Mouse (Mus musculus) T-helper 2 cell (primary cell): ENCODE measurements around the gene Dpagt1.
"Not testable (repeated sequence)": the region's sequence is repeated elsewhere in the genome, so short reads cannot be mapped to it uniquely, and the experiment has no call there.

Experiments
- in situ Hi-C: fragments of 300-600 bp; cut with MboI, MseI; formaldehyde crosslinking; loops from one replicate; pipeline ENCODE4 v1.15.1; 2025; ENCODE audit warnings: high pct_unique_total_duplicates

Gene Dpagt1

DNA sequence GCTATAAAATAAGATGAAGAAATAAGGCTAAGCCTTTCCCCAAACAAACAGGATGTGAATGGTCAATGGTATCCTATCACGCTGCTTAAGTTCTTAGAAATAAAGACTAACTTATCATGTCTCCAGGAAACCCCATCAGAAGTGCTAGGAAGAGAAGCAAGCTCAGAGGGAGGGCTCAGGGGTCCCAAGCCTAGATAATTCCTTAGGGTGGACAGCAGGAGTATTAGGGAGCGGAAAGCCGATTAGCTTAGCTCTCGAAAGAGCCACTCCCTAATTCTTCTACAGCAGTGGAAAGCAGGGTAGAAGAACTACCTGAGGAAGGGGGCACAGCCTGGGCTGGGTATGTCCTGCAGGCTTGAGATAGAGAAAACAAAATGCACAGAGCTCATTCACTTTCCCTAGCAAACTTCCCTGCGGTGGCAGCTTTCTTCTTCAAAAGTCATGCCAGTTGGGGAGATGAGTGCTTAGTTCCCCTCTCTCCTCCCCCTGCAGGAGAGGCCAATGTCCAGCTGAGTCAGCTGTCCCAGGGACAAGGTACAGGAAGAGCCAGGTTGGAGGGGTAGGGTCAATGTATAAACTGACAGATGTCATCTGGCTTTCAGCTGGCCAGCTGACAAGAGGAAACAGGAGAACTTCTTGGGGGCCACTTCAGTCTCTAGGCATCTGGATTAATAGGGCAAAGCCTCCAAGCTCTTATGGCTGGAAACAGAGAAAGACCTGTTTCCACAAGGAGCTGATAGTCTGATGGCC is 7.6 kb upstream of the Dpagt1 start:
- in situ Hi-C loops: no loop called here

DNA sequence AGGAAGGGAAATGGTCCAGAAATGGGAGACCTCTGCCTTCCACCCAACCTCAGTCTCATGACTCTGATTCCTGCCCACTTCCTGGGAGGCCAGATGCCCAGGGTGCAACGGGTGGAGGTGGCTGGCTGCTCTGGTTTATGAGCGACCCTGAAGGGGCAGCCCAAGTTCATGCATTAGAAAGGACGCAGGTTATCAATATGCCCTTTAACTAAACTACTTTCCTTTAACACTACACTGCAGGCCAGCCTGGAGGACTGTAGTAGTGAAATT is 7.1 kb upstream of the Dpagt1 start:
- in situ Hi-C loops: no loop called here

DNA sequence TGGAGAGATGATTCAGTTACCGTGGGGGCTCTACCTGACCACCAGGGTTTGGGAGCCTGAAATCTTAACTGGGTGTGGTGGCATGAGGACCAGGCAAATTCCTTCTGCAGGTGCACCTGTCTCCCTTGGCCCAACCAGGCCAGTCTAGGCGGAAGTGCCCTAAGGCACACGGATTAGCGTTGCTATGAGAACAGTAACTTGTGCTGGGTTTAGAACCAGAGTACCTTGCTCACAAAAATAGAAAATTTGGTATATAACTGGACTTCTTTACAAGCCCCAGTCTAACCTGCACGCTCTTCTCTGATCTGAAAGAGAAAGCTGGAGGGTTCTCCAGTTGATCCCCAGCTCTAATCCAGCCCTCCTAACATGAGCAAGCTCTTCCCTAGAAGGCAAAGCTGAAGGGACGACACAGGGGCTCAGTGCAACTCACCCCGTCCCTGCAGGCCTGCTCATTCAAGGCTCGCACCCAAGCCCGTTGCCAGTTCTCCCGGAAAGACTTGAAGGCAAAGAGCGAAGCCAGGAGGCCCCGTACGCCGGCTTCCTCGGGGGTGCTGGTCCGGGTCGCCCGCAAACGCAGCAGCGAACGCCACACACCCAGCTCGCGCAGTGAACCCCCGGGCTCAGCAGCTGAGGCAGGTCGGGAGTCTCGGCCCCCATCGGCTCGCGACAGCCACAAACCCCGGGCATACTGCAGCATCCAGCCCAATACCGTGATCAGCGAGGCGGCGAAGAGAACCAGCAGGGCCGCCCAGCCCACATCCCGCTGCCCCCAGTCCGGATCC is 6.5 kb upstream of the Dpagt1 start:
- in situ Hi-C loops: no loop called here

DNA sequence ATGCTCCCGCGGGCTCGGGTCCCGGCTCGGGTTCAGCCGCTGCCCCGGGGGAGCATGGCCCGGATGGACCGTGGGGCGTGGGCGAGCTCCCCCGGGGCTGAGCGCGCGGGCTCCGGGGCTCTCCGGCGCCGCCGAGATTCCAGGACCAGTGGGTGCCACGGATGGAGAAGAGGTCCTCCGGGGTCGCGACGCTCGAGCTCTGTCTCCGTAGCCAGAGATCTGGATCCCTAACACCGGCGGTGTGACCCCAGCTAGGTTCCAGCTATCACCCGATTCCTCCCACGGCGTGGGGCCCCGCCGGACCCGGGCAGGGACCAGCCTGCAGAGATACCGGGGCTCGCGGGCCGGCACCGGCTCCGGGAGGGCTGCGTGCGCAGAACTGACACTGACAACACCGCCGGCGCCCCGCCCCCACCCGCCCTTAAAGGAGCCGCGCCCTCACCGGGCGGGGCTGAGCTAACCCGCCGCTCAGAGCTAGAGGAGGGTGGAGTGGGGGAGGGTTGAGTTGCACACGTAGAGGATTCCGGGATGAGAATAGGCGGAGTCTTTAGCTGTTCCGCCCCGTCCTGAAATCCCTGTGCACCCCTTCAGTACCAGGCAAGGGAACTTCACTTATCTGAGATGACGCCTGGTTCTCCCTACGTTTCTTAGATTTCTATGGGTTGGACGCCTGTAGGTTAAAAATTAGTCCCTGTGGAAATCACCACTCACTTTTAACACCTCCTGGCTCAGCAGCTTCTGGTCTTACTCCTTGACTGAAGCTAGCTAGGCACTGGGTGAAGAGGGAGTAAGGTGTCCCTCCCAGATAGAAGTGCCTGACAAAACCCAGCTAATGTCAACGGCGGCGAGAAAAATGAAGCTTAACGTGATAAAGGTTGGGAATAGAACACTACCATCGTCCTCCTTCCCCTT is 5.7 kb upstream of the Dpagt1 start, which contains the start of gene C2cd2l:
Gene C2cd2l (minus strand): TSS at position 399 of the 912 bp plus-strand sequence.
- in situ Hi-C loops: no loop called here

DNA sequence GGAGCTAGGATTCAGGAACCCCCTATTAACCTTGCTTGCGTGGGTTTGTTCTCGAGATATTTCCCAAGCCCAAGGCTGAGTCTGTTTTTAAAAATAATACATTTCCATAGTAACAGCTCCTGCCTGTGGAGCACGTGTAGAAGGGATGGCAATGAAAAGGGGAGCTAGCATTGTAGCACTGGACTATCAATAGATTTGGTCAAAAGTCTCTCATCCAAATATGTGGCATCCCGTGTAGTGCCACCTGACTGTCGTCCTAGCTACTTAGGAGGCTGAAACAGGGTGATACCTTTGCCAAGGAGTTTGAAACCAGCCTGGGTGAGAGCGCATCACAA is 5.1 kb upstream of the Dpagt1 start:
- in situ Hi-C loops: no loop called here

DNA sequence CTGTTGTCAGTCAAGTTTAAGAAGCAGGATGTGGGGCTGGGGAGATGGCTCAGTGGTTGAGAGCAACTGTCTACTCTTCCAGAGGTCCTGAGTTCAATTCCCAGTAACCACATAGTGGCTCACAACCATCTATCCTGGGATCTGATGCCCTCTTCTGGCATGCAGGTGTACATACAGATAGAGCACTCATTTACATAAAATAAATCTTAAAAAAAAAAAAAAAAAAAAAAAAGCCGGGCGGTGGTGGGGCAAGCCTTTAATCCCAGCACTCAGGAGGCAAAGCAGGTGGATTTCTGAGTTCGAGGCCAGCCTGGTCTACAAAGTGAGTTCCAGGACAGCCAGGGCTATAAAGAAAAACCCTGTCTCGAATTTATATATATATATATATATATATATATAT is 2.2 kb upstream of the Dpagt1 start:
- in situ Hi-C loops: not testable (repeated sequence)

DNA sequence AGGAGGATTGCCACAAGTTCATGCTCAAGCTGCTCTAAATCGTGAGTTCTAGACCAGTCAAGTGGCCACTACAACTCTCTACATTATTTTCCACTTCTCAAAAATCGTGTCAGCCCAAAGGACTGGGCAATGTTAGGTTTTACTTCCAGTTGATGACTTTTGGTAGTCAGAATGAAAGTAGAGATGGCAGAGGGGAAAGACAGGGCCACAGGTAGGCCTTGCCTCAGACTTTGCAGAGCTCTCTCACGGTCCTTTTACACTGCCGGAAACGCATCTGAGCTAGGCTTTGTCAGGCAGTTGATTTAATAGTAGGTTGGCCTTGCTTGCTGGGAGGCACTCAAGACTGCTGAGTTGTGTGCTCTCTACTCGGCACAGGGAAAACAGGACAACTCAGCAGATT is 1.7 kb upstream of the Dpagt1 start:
- in situ Hi-C loops: no loop called here

DNA sequence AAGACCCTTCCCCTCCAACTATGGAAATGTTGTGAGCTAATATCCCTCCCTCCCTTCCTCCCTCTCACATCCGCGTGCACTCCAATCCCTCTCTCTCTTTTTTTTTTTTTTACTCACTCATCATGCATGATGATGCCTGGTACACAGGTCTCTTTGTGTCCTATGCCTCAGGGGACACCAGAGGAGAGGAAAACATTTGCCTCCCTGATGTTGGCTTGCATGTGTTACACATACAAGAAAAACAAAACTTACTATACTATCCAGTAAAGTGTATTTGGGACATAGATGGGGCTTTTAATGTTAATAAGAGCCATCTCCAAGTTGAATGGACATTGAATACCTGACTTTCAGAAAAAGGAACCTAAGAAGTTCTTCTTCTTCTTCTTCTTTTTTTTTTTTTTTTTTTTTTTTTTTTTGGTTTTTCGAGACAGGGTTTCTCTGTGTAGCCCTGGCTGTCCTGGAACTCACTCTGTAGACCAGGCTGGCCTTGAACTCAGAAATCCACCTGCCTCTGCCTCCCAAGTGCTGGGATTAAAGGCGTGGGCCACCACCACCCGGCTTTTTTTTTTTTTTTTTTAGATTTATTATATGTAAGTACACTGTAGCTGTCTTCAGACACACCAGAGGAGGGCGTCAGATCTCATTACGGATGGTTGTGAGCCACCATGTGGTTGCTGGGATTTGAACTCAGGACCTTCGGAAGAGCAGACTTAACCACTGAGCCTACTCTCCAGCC is 619 bp upstream of the Dpagt1 start:
- in situ Hi-C loops: not testable (repeated sequence)

DNA sequence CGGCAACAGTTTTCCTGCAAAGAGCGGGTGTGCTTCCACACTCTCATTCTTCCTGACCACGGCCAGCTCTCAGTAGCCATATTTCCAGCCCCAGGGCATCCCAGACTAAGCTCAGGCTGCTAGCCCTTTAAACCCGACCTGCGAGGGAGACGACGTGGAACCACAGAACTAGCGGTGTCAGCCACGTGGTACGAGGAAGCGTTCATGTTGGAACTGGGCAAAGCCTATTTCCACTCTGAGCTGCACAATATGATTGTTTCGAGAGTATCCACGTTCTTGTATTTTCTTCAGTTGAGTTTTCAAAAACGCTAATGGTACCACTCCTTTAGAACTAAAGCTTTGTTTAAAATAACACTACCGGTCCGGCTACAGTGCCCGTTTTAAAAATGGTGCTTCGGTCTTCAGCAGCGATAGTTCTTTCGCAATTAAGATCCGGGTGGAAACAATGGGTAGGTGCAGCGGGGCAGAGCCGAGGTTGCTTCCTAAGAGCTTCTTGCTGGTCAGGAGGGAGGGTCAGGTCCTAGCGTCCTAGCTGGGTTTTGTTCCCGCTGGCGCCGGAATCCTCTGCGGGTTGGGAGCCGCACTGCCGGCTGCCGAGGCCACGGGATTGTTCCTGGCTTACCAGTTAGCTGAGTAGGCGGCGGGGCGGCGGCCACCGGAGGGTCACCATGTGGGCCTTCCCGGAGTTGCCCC is 698 bp downstream of the Dpagt1 start:
- in situ Hi-C loops: no loop called here

DNA sequence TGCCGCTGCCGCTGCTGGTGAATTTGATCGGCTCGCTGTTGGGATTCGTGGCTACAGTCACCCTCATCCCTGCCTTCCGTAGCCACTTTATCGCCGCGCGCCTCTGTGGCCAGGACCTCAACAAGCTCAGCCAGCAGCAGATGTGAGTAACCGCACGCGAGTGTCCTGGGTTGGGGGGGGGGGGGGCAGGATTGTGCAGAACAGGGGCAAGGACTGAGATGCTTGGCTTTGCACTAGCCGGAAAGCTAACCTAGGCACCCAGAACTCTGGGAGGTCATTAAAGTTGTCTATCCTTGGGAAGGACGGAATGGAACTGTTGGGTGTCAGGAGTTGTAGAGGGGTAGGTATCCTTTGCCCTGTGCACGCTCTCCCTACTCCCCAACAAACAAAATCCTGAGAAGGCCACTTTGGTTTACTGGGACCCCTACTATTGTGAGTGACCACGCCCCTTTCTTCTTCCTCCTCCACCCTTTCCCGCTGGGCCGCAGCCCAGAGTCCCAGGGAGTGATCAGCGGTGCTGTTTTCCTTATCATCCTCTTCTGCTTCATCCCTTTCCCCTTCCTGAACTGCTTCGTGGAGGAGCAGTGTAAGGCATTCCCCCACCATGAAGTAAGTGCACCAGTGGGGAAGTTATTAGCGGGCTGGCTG is 1.4 kb downstream of the Dpagt1 start:
- in situ Hi-C loops: no loop called here

DNA sequence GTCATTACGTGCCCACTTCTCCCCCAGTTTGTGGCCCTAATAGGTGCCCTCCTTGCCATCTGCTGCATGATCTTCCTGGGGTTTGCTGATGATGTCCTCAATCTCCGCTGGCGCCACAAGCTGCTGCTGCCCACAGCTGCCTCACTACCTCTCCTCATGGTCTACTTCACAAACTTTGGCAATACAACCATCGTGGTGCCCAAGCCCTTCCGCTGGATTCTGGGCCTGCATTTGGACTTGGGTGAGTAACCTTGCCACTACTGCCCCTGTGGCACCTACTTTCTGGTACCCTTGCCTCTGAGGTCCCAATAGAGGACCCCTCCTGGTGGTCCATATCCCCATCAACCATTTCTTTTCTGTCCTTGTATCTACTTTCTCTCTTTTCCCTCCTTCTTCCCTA is 2.1 kb downstream of the Dpagt1 start:
- in situ Hi-C loops: no loop called here

DNA sequence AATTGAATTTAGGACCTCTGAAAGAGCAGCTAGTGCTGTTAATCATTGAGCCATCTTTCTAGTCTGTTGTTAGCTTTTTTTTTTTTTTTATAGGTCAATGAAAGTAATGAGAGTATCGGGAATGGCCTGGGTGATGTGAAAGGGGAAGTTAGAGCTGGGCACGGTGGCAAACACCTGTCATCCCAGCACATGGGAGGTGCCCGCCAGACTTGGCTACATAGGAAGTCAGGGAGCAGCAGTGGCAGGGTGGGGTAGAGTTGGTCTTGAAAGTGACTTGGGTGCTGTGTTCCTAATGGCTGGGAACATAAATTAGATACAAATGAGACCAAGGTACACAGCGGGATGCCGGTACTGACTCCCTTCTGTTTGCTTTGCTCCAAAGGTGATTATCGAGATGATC is 4.9 kb downstream of the Dpagt1 start:
- in situ Hi-C loops: loop anchor here (10.0 kb wide), 1 partner anchor 1654 kb away; no protein-coding TSS in a partner anchor

DNA sequence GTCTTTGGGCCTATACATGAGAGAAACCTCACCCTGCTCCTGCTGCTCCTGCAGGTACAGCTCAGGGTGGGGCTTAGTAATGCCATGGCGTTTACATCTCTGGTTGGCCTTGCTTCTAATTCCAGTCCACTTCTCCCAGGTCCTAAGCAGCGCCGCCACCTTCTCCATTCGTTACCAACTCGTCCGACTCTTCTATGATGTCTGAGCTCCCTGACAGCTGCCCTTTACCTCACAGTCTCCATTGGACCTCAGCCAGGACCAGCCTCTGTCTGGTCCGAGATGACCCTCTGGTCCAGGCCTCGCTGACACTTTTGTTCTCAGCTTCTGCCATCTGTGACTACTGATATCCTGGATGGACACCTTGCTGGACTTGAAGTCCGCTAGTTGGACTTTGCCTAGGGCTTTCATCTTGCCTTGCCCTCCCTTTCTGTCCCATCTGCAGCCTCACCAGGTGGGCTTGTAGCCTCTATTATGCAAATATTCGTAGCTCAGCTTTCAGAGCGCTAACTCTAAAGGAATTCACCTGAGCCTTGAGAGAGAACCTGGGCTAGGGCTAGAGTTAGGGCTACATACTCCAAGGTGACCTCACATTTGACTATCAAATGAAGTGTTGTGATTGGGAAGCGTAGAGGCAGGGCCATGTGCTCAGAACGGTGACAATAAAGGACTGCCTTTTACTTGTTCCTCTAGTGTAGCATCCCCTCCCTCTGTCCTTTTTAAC is 7.3 kb downstream of the Dpagt1 start:
- in situ Hi-C loops: loop anchor here (10.0 kb wide), 1 partner anchor 1652 kb away; no protein-coding TSS in a partner anchor

DNA sequence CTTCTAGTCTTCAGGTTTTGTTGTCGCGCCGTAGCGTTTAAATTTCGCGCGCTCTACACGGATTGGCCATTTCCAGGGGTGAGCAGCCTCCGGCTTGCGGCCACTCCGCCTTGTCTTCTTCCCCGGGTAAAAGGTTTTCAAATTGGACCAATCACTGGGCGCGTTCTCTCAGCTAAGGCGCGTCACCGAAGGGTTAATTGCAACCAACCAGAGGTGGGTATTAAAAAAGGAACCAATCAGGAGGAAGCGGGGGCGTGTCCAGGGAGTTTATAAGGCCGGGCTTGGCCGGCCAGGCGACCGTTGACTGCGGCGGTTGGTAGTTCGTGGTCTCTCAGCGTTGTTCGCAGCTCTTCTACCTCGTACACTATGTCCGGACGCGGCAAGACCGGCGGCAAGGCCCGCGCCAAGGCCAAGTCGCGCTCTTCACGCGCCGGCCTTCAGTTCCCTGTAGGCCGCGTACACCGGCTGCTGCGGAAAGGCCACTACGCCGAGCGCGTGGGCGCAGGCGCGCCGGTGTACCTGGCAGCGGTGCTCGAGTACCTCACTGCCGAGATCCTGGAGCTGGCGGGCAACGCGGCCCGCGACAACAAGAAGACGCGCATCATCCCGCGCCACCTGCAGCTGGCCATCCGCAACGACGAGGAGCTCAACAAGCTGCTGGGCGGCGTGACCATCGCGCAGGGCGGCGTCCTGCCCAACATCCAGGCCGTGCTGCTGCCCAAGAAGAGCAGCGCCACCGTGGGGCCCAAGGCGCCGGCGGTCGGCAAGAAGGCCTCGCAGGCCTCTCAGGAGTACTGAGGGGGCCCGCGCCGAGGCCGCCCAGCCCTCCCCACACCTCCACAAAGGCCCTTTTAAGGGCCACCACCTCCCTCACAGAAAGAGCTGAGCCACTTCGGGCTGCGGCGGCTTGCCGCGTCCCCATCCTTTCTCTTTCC is 8.8 kb downstream of the Dpagt1 start, which contains the start of gene H2afx:
Gene H2afx (plus strand): TSS at position 299 of the 935 bp plus-strand sequence.
- in situ Hi-C loops: loop anchor here (10.0 kb wide), 1 partner anchor 1650 kb away; no protein-coding TSS in a partner anchor

DNA sequence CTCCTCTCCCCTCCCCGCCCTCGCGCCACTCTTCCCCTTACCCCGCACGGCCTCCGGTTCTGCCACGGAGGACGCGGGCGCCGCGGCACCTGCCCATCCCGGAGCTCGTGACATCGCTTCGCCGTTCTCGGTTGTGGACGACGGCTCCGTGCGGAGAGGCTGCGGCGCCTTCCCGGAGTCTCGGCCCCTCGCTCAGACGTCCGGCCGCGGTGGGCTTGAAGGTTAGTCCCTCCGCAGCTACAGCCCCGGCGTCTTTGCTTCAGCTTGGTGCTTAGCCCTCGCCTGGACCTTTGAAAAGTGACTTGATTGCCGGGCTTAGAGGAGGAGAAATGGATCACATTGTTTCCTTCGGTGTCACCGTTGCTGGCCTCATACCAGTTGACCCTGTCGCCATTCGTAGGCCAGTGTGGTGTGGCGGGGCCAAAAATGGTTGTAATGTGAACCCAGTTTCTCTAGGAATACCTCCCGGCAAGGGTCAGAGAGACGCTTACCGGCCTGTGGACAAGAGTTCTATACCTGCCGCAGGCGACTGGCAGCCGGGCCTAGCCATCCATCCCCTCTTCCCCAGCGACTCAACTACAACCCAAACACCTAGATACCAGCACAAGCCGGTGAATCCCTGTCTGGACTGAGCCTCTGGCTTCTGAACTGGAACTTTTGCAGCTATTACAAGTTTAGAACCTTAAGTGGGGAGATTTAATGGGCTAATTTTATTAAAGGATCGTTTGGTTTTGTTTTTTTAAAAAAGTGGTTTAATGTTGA is 9.7 kb downstream of the Dpagt1 start:
- in situ Hi-C loops: loop anchor here (10.0 kb wide), 1 partner anchor 1649 kb away; no protein-coding TSS in a partner anchor

DNA sequence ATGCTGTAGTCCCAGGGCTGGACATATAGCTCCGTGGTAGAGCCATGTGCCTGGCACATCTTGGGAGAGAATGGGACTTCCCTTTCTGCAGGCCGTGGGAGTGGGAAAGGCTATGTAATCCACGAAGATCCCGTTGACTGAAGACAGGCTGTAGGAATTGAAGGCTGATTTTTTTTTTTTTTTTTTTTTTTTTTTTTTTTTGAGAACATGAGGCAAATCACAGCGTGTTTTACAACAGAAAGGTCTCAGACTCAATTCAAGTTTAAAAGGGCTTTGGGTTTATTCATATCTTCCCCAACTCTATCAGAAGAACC is 10.2 kb downstream of the Dpagt1 start:
- in situ Hi-C loops: loop anchor here (10.0 kb wide), 1 partner anchor 1649 kb away; no protein-coding TSS in a partner anchor

DNA sequence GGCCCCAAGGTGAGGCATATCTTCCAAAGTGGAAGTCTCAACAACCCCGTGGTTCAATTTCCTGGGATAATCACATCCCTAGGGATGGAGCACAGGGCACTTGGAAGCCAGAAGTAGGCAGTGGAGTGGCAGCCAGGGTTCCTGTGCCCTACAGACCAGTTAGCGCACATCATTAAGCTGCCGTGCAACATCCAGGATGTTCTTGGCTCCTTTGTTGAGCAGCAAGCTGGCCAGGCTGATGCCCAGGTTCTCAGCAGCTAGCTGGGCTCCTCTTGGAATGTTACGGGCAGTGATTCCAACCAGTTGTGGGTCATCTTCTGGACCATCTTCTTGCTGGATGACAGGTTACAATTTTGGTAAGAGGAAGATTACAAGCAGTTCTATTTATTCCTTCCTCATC is 10.7 kb downstream of the Dpagt1 start:
- in situ Hi-C loops: loop anchor here (10.0 kb wide), 1 partner anchor 1648 kb away; no protein-coding TSS in a partner anchor

DNA sequence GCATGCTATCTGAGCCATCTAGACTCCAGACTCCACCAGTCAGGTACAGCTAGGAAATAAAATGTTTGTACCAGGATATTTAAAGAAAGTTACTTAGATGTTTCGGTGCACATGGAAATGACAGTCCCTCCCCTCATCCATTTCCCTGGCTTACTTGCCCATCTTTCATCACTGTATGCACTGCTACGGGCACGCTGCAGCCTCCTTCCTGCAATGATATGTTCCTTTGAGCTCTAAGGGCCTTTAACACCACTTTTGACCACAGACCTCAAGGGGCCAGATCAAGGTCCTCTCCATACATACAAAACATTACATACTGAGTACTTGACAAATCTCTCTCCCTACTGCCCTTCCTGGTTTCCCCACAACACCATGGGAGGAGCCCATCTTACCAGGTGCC is 11.1 kb downstream of the Dpagt1 start:
- in situ Hi-C loops: loop anchor here (10.0 kb wide), 1 partner anchor 1648 kb away; no protein-coding TSS in a partner anchor
